Mouse (Mus musculus) limb, embryonic 12.5 days (tissue): ENCODE results near the gene Phyhd1. TPM values are rescaled to one million over a fixed set of nuclear protein-coding genes. Genes with fewer than 3 reads are reported as not detected.
A peak's percentile ranks its signal among the peaks of the same experiment; 100 is the strongest.

ENCODE experiments used
- ATAC-seq: fragments of 200-750 bp; cut with Nextera tagmentation; 2 replicates; pipeline ENCODE4 v1.8.0; 2017; ENCODE audit warnings: low read depth, moderate TSS enrichment; ENCODE audit not compliant: insufficient number of reproducible peaks, insufficient read depth, low FRiP score, low TSS enrichment
- H3K27ac ChIP-seq: fragments of 300-500 bp; sonication (generic); 2 replicates; pipeline ENCODE4 v1.5.1; 2016; ENCODE audit warnings: mild to moderate bottlenecking, moderate library complexity
- H3K27me3 ChIP-seq: fragments of 300-500 bp; sonication (generic); 2 replicates; pipeline ENCODE4 v1.6.1; 2016; ENCODE audit warnings: mild to moderate bottlenecking, moderate library complexity
- H3K36me3 ChIP-seq: fragments of 300-500 bp; sonication (generic); 2 replicates; pipeline ENCODE4 v1.6.1; 2016; ENCODE audit warnings: mild to moderate bottlenecking, moderate library complexity
- H3K4me1 ChIP-seq: fragments of 300-500 bp; sonication (generic); replicated peaks from 2 replicates; pipeline ENCODE4 v1.6.1; 2016
- H3K4me2 ChIP-seq: fragments of 300-500 bp; sonication (generic); 2 replicates; pipeline ENCODE4 v1.6.1; 2016; ENCODE audit warnings: mild to moderate bottlenecking, moderate library complexity
- H3K4me3 ChIP-seq: fragments of 300-500 bp; sonication (generic); replicated peaks from 2 replicates; pipeline ENCODE4 v1.5.1; 2016; ENCODE audit warnings: mild to moderate bottlenecking
- H3K9ac ChIP-seq: fragments of 300-500 bp; sonication (generic); replicated peaks from 2 replicates; pipeline ENCODE4 v1.6.1; 2016; ENCODE audit warnings: mild to moderate bottlenecking, moderate library complexity
- H3K9me3 ChIP-seq: fragments of 300-500 bp; sonication (generic); 2 replicates; pipeline ENCODE4 v1.6.1; 2016; ENCODE audit warnings: mild to moderate bottlenecking, moderate library complexity
- WGBS: fragments of 180-500 bp; shearing (Covaris S2); methylation state at CpG from one replicate; pipeline ENCODE4 v1.1.7; 2016; 5-methylcytosine and 5-hydroxymethylcytosine counted together
- polyA plus RNA-seq: library from polyadenylated mRNA; unstranded; fragments of >200 nt; fragmentation: Nextera tagmentation; extraction: Ambion mirVana; gene quantifications from 2 replicates; pipeline ENCODE4 v1.2.1, GENCODE M21; 2016

Phyhd1 gene
- polyA plus RNA-seq, 1 experiment from 2014 or later, result 3.6 TPM

GRCm38 (mm10) chr2:30256616-30257350, 9.2 kb upstream of the Phyhd1 start:
- no peak for ATAC-seq
- H3K4me1 ChIP-seq, result peaks cover 4% of the 10 kb centered on the region
- 97% methylated on average over 30 of the region's 30 CpGs for WGBS
- no peak overlapping the region for H3K4me3 ChIP-seq
- no peaks in the 10 kb centered on the region for H3K9me3 ChIP-seq
- peaks cover 100% of the 10 kb centered on the region for H3K36me3 ChIP-seq
- H3K27ac ChIP-seq, result no peak overlapping the region
- H3K27me3 ChIP-seq, result no peaks in the 10 kb centered on the region
- H3K4me2 ChIP-seq, result no peak overlapping the region
- no peak overlapping the region for H3K9ac ChIP-seq

DNA sequence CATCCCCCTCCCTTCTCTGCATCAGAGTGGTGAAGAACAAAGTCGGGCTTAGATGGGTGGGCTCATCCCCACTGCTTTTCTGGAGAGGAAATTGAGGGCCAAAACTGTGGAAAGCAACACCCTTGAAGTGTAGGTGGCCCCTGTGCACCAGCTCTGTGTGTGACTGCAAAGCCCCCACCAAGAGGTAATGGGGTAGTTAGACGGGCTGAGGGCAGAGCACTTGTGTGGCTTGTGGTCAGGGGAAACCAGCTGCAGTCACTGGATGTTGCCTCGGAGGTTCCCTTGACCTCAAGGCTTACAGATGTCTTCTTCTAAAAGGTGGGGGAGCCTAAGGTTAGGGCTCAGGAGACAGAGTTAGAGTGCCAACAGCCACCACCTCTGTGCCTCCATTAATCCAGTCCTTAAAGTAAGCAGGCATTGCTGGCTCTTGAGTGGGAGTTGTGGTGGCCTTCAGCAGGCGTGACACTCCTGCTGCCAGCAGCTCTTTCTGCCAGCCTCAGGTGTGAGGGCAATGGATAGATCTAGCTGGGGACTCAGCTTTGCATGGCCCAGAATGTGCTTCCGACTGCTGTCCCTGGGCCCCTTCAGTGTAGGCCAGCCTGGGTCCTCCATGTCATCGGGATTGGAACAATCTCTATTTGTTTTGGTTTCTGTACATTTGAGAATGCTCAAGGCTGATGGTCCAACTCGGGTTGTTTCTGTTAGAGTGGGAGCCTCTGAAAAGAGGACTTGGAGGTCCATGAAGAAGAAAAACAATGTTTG, 8.1 kb upstream of the Phyhd1 start:
- no peaks in the 10 kb centered on the region for H3K4me1 ChIP-seq
- H3K27ac ChIP-seq, result no peak overlapping the region
- H3K4me3 ChIP-seq, result no peak overlapping the region
- no peak for ATAC-seq
- 89% methylated on average over 7 of the region's 7 CpGs for WGBS
- no peak overlapping the region for H3K9ac ChIP-seq
- no peaks in the 10 kb centered on the region for H3K27me3 ChIP-seq
- H3K4me2 ChIP-seq, result no peak overlapping the region
- no peaks in the 10 kb centered on the region for H3K9me3 ChIP-seq
- H3K36me3 ChIP-seq, result peaks cover 99% of the 10 kb centered on the region

DNA sequence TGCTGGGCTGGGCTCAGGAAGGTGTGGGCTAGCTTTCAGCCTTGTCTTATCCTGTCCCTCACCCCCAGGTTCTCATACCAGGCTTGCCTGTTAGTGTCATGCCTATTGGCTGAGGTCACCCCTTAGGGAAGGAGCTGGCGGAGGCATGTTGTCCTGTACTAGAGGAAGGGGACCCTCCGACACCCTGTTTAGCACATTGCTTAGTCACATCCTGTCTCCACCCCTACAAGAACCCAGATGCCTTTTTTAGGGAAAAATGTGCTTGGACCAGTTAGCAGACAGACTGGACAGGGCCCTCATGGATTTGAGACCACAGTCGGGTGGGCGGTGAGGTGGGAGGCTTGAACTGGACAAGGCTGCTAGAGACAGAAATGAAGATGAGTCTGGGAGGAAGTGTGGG, 7.4 kb upstream of the Phyhd1 start:
- Histone ChIP-seq H3K27me3 (no peaks in the 10 kb centered on the region), H3K9me3 (no peaks in the 10 kb centered on the region), H3K4me2 (no peak overlapping the region), H3K36me3 (peaks cover 99% of the 10 kb centered on the region), H3K9ac (no peak overlapping the region), H3K4me1 (no peaks in the 10 kb centered on the region), H3K4me3 (no peak overlapping the region), H3K27ac (no peak overlapping the region)
- ATAC-seq, result no peak
- 87% methylated on average over 4 of the region's 4 CpGs for WGBS

GRCm38 (mm10) chr2:30259131-30260064, 6.6 kb upstream of the Phyhd1 start:
- no peaks in the 10 kb centered on the region for H3K9me3 ChIP-seq
- no peak overlapping the region for H3K27ac ChIP-seq
- peaks cover 99% of the 10 kb centered on the region for H3K36me3 ChIP-seq
- no peak overlapping the region for H3K9ac ChIP-seq
- peaks cover 6% of the 10 kb centered on the region; the same call in 1 of the 2 replicates for H3K4me1 ChIP-seq
- ATAC-seq, result no peak
- no peaks in the 10 kb centered on the region for H3K27me3 ChIP-seq
- H3K4me2 ChIP-seq, result no peak overlapping the region
- no peak overlapping the region for H3K4me3 ChIP-seq
- WGBS, result 90% methylated on average over 15 of the region's 15 CpGs

GRCm38 (mm10) chr2:30261064-30261736, 4.8 kb upstream of the Phyhd1 start:
- H3K36me3 ChIP-seq, result peaks cover 88% of the 10 kb centered on the region
- H3K4me1 ChIP-seq, result peaks cover 24% of the 10 kb centered on the region
- WGBS, result 83% methylated on average over 4 of the region's 4 CpGs
- no peak overlapping the region for H3K4me3 ChIP-seq
- H3K9me3 ChIP-seq, result no peaks in the 10 kb centered on the region
- no peak overlapping the region for H3K27ac ChIP-seq
- ATAC-seq, result no peak
- H3K9ac ChIP-seq, result no peak overlapping the region
- no peak overlapping the region for H3K4me2 ChIP-seq
- H3K27me3 ChIP-seq, result no peaks in the 10 kb centered on the region

- Histone ChIP-seq H3K4me2 (no peak overlapping the region), H3K4me1 (peaks cover 33% of the 10 kb centered on the region), H3K27me3 (no peaks in the 10 kb centered on the region), H3K9ac (no peak overlapping the region), H3K4me3 (no peak overlapping the region), H3K27ac (no peak overlapping the region), H3K36me3 (peaks cover 78% of the 10 kb centered on the region), H3K9me3 (no peaks in the 10 kb centered on the region)
- 92% methylated on average over 18 of the region's 18 CpGs for WGBS
- no peak for ATAC-seq
Measured at GRCm38 (mm10) chr2:30261921-30262839, 3.8 kb upstream of the Phyhd1 start.

GRCm38 (mm10) chr2:30262840-30263441, 3.1 kb upstream of the Phyhd1 start:
- H3K4me2 ChIP-seq, result no peak overlapping the region
- no peaks in the 10 kb centered on the region for H3K9me3 ChIP-seq
- no peaks in the 10 kb centered on the region for H3K27me3 ChIP-seq
- H3K4me1 ChIP-seq, result peaks cover 33% of the 10 kb centered on the region
- 82% methylated on average over 4 of the region's 4 CpGs for WGBS
- no peak overlapping the region for H3K9ac ChIP-seq
- peaks cover 71% of the 10 kb centered on the region for H3K36me3 ChIP-seq
- ATAC-seq, result no peak
- no peak overlapping the region for H3K4me3 ChIP-seq
- no peak overlapping the region for H3K27ac ChIP-seq

DNA sequence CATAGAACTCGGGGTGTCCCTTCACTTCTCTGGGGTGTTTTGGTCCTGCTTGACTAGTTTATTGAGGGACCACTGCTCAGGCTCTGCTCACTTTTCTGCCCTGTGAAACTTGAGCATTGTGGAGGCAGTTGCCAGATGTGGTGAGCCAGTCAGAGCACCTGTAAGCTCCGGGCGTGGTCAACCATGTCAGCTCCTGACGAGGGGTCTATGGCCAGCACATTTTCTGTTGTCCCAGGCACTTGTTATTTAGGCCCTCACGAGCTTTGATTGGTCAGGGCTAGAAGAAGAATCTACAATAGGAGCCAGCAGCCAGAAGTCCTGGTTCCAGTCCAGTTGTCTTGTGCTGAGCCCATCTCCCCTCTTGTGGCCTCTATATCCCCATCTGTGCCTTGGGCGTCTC, 2.2 kb upstream of the Phyhd1 start:
- H3K27ac ChIP-seq, result 0 out of 2 replicates have a peak overlapping the region, but pooled peaks have one; percentile 84
- no peaks in the 10 kb centered on the region for H3K27me3 ChIP-seq
- H3K9me3 ChIP-seq, result no peaks in the 10 kb centered on the region
- no peak overlapping the region for H3K9ac ChIP-seq
- ATAC-seq, result no peak
- H3K4me3 ChIP-seq, result no peak overlapping the region
- no peak overlapping the region for H3K4me2 ChIP-seq
- 87% methylated on average over 6 of the region's 6 CpGs for WGBS
- peaks cover 33% of the 10 kb centered on the region for H3K4me1 ChIP-seq
- peaks cover 62% of the 10 kb centered on the region for H3K36me3 ChIP-seq

GRCm38 (mm10) chr2:30264671-30265519, 1.1 kb upstream of the Phyhd1 start:
- Histone ChIP-seq H3K4me2 (no peak overlapping the region), H3K4me3 (no peak overlapping the region), H3K9me3 (no peaks in the 10 kb centered on the region), H3K4me1 (peaks cover 34% of the 10 kb centered on the region), H3K27me3 (no peaks in the 10 kb centered on the region), H3K9ac (peak overlapping the region; percentile 14; the same call in 1 of the 2 replicates), H3K36me3 (peaks cover 51% of the 10 kb centered on the region), H3K27ac (peak overlapping the region; percentile 84)
- 64% methylated on average over 7 of the region's 7 CpGs for WGBS
- ATAC-seq, result 0 out of 2 replicates have a peak, but pooled peaks have one; percentile 13
